Mouse (Mus musculus): ENCODE data around the gene Prkca. TPM values are rescaled to one million over a fixed set of nuclear protein-coding genes. Genes with fewer than 3 reads are reported as not detected.

Prkca gene
- polyA plus RNA-seq, 1 experiment: 266 TPM

DNA sequence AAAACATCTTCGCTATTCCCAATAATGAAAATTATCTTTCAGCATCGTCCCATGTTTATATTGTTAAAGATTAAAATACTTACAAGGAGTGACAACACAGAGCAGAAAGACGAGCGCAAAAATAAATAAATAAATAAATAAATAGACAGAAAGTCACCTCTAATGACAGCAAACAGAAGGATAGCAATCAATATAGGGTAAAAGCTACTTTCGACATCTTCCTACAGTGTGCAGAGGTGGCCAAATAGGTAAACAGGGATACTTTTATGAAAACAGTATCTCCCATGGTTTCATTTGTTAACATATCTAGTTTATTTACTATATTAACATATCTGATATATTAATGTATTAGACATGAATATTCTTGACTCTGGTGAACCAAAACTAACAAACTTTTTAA, 35.5 kb downstream of the Prkca start:
- Histone ChIP-seq H3K4me1 (ENCODE audit: control insufficient read depth, insufficient read depth, low read length) (peaks cover 23% of the 10 kb centered on the region), H3K27ac (ENCODE audit: insufficient read depth, low read depth, low read length) (no peak overlapping the region), H3K4me3 (ENCODE audit: insufficient read depth, low read depth, low read length) (no peak overlapping the region)
- TF ChIP-seq CTCF (IDR thresholded peaks at IDR 0.05; ENCODE audit: insufficient read depth, low read depth, low read length): no peak
- TF ChIP-seq POLR2A (IDR thresholded peaks at IDR 0.05; ENCODE audit: insufficient read depth, low read depth, low read length): no peak
- WGBS: 94% methylated on average over 5 of the region's 5 CpGs

DNA sequence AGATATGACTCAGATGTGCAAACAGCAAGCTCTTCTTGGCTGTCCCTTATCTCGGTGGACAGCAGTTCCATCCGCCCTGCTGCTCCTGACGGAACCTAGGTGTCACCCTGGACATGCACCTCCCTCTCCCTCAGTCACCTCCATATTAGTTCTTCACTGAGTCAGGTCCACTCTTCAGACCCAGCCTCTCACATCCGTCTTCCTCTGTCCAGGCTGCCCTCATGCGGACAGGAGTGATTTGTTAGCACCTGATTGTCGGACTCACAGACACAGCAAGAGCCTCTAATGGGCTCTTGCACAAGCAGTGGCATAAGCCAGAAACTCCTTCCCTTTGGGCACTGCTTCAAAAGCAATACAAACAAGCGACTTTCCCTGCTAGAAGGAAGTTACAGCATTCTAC, 36.5 kb downstream of the Prkca start:
- no peak overlapping the region for H3K27ac ChIP-seq (ENCODE audit: insufficient read depth, low read depth, low read length)
- no peak overlapping the region for H3K4me3 ChIP-seq (ENCODE audit: insufficient read depth, low read depth, low read length)
- TF ChIP-seq CTCF (IDR thresholded peaks at IDR 0.05; ENCODE audit: insufficient read depth, low read depth, low read length) (no peak), POLR2A (IDR thresholded peaks at IDR 0.05; ENCODE audit: insufficient read depth, low read depth, low read length) (no peak)
- 86% methylated on average over 7 of the region's 7 CpGs for WGBS
- H3K4me1 ChIP-seq (ENCODE audit: control insufficient read depth, insufficient read depth, low read length): peaks cover 22% of the 10 kb centered on the region

DNA sequence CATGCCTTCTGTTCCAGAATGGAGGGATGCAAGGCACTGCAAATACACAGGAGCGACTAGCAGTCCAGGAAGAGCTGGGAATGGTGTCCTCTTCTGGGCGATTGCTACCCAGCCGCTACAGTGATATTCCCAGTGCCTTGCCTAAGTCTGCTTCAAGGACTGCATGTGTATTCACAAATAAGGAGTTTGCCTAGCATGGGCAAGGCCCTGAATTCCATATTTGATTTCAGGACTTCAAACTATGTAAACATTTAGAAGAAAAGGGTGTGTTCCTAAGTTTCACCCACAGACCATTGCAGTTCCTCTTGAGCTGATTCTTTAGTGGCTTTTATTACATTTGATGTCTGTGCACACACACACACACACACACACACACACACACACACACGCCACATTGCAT, 39.9 kb downstream of the Prkca start:
- Histone ChIP-seq H3K4me3 (ENCODE audit: insufficient read depth, low read depth, low read length) (no peak overlapping the region), H3K4me1 (ENCODE audit: control insufficient read depth, insufficient read depth, low read length) (peaks cover 36% of the 10 kb centered on the region), H3K27ac (ENCODE audit: insufficient read depth, low read depth, low read length) (no peak overlapping the region)
- 93% methylated on average over 4 of the region's 4 CpGs for WGBS
- TF ChIP-seq POLR2A (IDR thresholded peaks at IDR 0.05; ENCODE audit: insufficient read depth, low read depth, low read length) (no peak), CTCF (IDR thresholded peaks at IDR 0.05; ENCODE audit: insufficient read depth, low read depth, low read length) (no peak)

DNA sequence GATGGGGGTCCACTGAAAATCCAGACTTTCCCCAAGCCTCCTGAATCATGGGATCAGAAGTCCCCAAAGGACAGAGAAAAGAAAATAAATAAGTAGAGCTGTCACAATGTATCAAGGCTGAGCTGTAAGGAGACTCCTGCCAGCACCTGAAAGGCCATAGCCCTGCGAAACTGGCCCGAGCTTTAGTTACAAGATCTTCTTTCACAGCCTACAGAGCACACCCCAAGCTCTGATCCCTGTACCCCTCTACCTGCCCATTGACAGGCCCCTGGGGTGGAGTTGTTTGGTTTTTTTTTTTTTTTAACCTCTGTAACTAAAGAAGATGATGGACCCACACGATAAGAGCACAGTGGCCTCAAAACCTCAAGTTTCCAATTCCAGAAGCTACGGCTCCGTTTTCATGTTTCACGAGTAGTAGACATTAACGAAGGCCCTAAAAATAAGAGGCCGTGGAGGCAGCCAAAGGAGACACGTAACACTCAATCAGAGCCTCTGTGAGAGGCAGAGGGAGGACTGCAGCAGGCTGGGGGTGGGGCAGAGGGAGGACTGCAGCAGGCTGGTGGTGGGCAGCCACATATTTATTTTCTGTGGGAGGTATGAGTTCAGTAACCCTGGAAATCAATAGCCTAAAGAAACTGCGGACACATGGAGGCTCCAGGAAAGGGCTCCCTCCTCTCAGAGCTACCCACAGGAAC, 41.8 kb downstream of the Prkca start:
- Histone ChIP-seq H3K27ac (ENCODE audit: insufficient read depth, low read depth, low read length) (no peak overlapping the region), H3K4me1 (ENCODE audit: control insufficient read depth, insufficient read depth, low read length) (peaks cover 27% of the 10 kb centered on the region), H3K4me3 (ENCODE audit: insufficient read depth, low read depth, low read length) (no peak overlapping the region)
- TF ChIP-seq CTCF (IDR thresholded peaks at IDR 0.05; ENCODE audit: insufficient read depth, low read depth, low read length) (no peak), POLR2A (IDR thresholded peaks at IDR 0.05; ENCODE audit: insufficient read depth, low read depth, low read length) (no peak)
- WGBS: 73% methylated on average over 10 of the region's 10 CpGs

DNA sequence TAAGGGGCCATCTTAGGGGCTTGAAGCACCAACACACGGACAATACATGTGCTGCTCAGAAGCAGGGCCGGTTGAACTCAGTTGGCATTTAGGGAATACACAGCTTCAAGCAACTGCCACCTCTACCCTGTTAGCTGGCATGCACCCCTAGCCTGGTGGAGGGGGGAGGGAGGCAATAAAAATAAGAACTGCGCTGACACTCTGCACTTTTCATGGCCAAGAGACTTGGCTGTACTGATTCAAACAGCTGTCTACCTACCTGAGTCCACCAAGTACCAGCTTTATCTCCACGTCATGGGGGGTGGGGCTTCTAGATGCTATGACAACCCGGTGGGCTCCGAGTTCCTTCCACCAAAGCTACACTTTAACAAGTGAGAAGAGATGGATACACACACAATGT, 42.7 kb downstream of the Prkca start:
- WGBS: 71% methylated on average over 6 of the region's 6 CpGs
- TF ChIP-seq CTCF (IDR thresholded peaks at IDR 0.05; ENCODE audit: insufficient read depth, low read depth, low read length): no peak
- Histone ChIP-seq H3K4me3 (ENCODE audit: insufficient read depth, low read depth, low read length) (no peak overlapping the region), H3K4me1 (ENCODE audit: control insufficient read depth, insufficient read depth, low read length) (peaks cover 27% of the 10 kb centered on the region), H3K27ac (ENCODE audit: insufficient read depth, low read depth, low read length) (no peak overlapping the region)

DNA sequence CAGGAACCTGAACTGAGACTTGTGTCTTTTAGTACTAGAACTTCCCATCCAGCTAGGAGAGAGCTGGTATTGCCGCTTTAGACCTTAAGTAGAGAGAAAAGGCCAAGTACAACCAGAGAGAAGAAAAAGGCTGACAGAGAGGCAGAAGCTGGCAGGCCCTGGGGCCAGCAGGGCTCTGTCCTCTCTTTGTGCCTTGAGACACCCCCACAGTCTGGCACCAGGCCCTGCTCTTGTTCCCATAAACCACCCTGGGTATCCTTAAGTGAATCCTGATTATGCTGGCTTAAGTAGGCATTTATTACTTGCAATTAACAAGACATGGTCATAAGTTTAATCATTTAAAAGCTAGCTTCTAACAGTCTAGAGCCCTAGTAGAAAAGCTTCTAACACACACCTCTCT, 43.3 kb downstream of the Prkca start:
- Histone ChIP-seq H3K4me1 (ENCODE audit: control insufficient read depth, insufficient read depth, low read length) (peaks cover 27% of the 10 kb centered on the region), H3K27ac (ENCODE audit: insufficient read depth, low read depth, low read length) (no peak overlapping the region), H3K4me3 (ENCODE audit: insufficient read depth, low read depth, low read length) (no peak overlapping the region)
- TF ChIP-seq POLR2A (IDR thresholded peaks at IDR 0.05; ENCODE audit: insufficient read depth, low read depth, low read length): no peak
- no peak for TF ChIP-seq CTCF (IDR thresholded peaks at IDR 0.05; ENCODE audit: insufficient read depth, low read depth, low read length)
- WGBS: 73% methylated on average over 1 of the region's 1 CpGs

DNA sequence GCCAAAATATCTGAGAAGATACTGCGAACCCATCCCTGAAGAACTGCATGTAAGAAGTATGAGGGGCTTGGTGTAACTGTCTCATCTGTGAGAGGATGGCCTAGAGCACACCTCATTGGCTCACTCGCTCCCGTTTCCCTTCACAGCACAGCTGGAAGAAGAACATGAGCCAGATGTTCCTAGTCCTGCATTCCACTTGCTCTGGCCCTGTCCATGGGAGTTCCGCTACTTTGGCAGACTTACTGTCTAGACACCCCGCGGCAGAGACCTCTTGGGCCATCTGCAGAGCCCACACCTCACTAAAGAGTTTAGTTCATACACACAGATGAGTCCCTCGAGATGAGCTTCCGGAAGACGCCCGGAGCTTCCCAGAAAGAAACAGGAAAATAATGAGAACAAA, 43.8 kb downstream of the Prkca start:
- Histone ChIP-seq H3K4me1 (ENCODE audit: control insufficient read depth, insufficient read depth, low read length) (peaks cover 26% of the 10 kb centered on the region), H3K4me3 (ENCODE audit: insufficient read depth, low read depth, low read length) (no peak overlapping the region), H3K27ac (ENCODE audit: insufficient read depth, low read depth, low read length) (no peak overlapping the region)
- no peak for TF ChIP-seq POLR2A (IDR thresholded peaks at IDR 0.05; ENCODE audit: insufficient read depth, low read depth, low read length)
- no peak for TF ChIP-seq CTCF (IDR thresholded peaks at IDR 0.05; ENCODE audit: insufficient read depth, low read depth, low read length)
- WGBS: 87% methylated on average over 10 of the region's 10 CpGs

DNA sequence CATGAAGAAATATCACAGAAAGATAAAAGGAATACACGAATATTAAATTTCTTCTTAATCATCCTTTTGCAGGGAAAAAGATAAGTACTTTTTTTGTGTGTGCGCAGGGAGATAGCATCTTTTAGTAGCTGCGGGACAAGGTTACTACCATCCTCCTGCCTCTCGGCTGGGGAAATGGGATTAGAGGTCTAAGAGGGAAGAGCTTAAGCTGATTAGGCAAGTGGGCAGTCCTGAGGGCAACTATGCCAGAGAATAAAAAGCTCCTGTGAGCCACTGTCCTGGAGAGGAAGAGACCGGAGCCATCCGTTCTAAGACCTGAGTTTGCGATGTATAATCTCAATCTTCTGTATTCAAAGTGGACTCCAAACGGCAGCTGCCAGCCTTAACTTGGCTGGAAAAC, 45.8 kb downstream of the Prkca start:
- Histone ChIP-seq H3K4me3 (ENCODE audit: insufficient read depth, low read depth, low read length) (no peak overlapping the region), H3K4me1 (ENCODE audit: control insufficient read depth, insufficient read depth, low read length) (peaks cover 23% of the 10 kb centered on the region), H3K27ac (ENCODE audit: insufficient read depth, low read depth, low read length) (no peak overlapping the region)
- WGBS: 68% methylated on average over 8 of the region's 8 CpGs
- TF ChIP-seq CTCF (IDR thresholded peaks at IDR 0.05; ENCODE audit: insufficient read depth, low read depth, low read length) (no peak), POLR2A (IDR thresholded peaks at IDR 0.05; ENCODE audit: insufficient read depth, low read depth, low read length) (no peak)

DNA sequence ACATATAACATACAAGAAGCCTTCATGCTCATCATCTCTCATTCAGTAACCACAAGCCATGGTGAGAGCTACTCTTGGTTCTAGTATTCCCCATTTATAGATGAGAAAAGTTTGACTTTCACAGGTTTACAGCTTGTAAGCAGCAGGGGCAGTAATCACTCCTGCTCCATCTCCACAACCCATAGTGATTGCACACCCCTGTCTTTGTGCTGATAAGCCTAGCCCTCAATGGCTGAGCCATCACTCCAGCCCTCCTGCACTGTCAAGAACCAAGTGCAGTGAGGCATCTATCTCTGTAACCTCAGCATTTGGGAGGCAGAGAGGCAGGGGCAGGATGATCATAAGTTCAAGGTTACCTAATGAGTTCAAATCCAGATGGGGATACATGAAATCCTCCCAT, 48.4 kb downstream of the Prkca start:
- peaks cover 21% of the 10 kb centered on the region for H3K4me1 ChIP-seq (ENCODE audit: control insufficient read depth, insufficient read depth, low read length)
- TF ChIP-seq POLR2A (IDR thresholded peaks at IDR 0.05; ENCODE audit: insufficient read depth, low read depth, low read length) (no peak), CTCF (IDR thresholded peaks at IDR 0.05; ENCODE audit: insufficient read depth, low read depth, low read length) (no peak)
- no peak overlapping the region for H3K27ac ChIP-seq (ENCODE audit: insufficient read depth, low read depth, low read length)
- H3K4me3 ChIP-seq (ENCODE audit: insufficient read depth, low read depth, low read length): no peak overlapping the region

Data from olfactory bulb, adult 2 months (tissue).